Mouse (Mus musculus) MEL-GATA-1-ER (cell line): ENCODE measurements around the gene Hes2.
A peak's percentile ranks its signal among the peaks of the same experiment; 100 is the strongest.

Experiments
- DNase-seq: peaks from one replicate; pipeline ENCODE4 v3.0.0-alpha.2; 2012; ENCODE audit warnings: low read depth; ENCODE audit errors: extremely low read depth

Gene Hes2

GRCm38 (mm10) chr4:152159285-152159678 lies 615 bp downstream of the Hes2 start:
- DNase-seq, result no peak

GRCm38 (mm10) chr4:152160748-152161147 lies 2.1 kb downstream of the Hes2 start:
- no peak for DNase-seq

GRCm38 (mm10) chr4:152161601-152162000 lies 2.9 kb downstream of the Hes2 start:
- DNase-seq, result no peak

- DNase-seq, result no peak
Observed at GRCm38 (mm10) chr4:152162748-152163147, 4.1 kb downstream of the Hes2 start.

GRCm38 (mm10) chr4:152165036-152165931 lies 6.6 kb downstream of the Hes2 start:
- DNase-seq, result no peak

GRCm38 (mm10) chr4:152168052-152168451 lies 9.4 kb downstream of the Hes2 start:
- DNase-seq, result no peak

GRCm38 (mm10) chr4:152169103-152169502 lies 10.4 kb downstream of the Hes2 start:
- DNase-seq, result no peak

- DNase-seq, result no peak
Observed at GRCm38 (mm10) chr4:152170286-152170685, 11.6 kb downstream of the Hes2 start.

- no peak for DNase-seq
Observed at GRCm38 (mm10) chr4:152171543-152171942, 12.9 kb downstream of the Hes2 start.

- DNase-seq, result no peak
Observed at GRCm38 (mm10) chr4:152173041-152173440, 14.4 kb downstream of the Hes2 start.

- DNase-seq, result no peak
Observed at GRCm38 (mm10) chr4:152173956-152174355, 15.3 kb downstream of the Hes2 start.

GRCm38 (mm10) chr4:152176638-152177037 lies 18.0 kb downstream of the Hes2 start:
- DNase-seq, result no peak

GRCm38 (mm10) chr4:152177174-152177536 lies 18.5 kb downstream of the Hes2 start:
- no peak for DNase-seq

GRCm38 (mm10) chr4:152177537-152178343 lies 19.1 kb downstream of the Hes2 start, which contains the start of gene Acot7:
Acot7 (plus strand) TSS chr4:152178134.
- no peak for DNase-seq

GRCm38 (mm10) chr4:152178344-152178864 lies 19.7 kb downstream of the Hes2 start:
- DNase-seq, result no peak

GRCm38 (mm10) chr4:152178916-152179705 lies 20.4 kb downstream of the Hes2 start:
- no peak for DNase-seq

GRCm38 (mm10) chr4:152179946-152180660 lies 21.4 kb downstream of the Hes2 start:
- no peak for DNase-seq

GRCm38 (mm10) chr4:152182205-152182604 lies 23.5 kb downstream of the Hes2 start:
- DNase-seq, result no peak

- no peak for DNase-seq
Observed at GRCm38 (mm10) chr4:152184353-152185035, 25.8 kb downstream of the Hes2 start.

- peak; percentile 77 for DNase-seq
Observed at GRCm38 (mm10) chr4:152185137-152185509, 26.5 kb downstream of the Hes2 start.
